Mouse (Mus musculus) B cell, adult 67 days (primary cell): Measurements from ENCODE around the gene Acp5. TPM values are rescaled to one million over a fixed set of nuclear protein-coding genes. Genes with fewer than 3 reads are reported as not detected.

ENCODE experiments used
- total RNA-seq, 2 experiments: library from RNA; stranded (reverse); gene quantifications; 4 replicates each; pipeline ENCODE4 v1.2.4; 2023

The Acp5 gene
- 100 to 1,000 TPM; 205 to 239 TPM for total RNA-seq

DNA sequence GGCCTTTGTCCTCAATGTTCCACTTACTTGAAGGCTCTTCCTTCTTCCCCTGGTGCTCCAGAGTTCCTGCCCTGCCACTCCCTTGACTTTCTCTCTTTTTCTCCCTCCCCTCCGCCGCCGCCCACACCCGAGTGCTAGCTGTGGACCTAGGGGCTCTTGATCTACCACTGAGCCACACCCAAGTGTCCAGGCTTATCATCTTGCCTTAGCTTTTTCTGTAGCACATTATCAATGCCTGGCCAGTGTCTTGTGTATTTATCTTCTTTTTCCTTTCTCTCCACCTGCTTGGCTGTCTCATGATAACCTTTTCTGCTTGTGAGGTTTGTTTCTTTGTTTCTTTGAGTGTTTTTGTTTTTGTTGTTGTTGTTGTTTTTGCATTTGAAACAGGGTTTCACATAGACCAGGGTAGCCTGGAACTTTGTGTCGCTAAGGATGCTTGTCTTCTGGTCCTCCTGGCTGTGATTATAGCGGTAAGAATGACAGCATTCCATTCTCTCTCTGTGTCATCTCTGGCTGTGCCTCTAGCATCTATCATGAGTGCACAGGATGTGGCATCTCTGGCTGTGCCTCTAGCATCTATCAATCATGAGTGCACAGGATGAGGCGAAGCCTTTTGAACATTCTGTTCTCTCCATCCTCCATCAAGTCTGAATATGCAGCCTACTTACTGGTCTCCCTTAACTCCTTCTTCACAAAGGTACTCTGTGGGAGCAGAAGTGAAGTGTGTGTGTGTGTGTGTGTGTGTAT, at the start of gene Acp5:
Gene Acp5 (minus strand): TSS at position 68 of the 747 bp plus-strand sequence.

GRCm38 (mm10) chr9:22156497-22157245, 21.2 kb upstream of the Acp5 start, which contains the start of gene Pigyl:
Gene Pigyl (plus strand): TSS chr9:22156846.

DNA sequence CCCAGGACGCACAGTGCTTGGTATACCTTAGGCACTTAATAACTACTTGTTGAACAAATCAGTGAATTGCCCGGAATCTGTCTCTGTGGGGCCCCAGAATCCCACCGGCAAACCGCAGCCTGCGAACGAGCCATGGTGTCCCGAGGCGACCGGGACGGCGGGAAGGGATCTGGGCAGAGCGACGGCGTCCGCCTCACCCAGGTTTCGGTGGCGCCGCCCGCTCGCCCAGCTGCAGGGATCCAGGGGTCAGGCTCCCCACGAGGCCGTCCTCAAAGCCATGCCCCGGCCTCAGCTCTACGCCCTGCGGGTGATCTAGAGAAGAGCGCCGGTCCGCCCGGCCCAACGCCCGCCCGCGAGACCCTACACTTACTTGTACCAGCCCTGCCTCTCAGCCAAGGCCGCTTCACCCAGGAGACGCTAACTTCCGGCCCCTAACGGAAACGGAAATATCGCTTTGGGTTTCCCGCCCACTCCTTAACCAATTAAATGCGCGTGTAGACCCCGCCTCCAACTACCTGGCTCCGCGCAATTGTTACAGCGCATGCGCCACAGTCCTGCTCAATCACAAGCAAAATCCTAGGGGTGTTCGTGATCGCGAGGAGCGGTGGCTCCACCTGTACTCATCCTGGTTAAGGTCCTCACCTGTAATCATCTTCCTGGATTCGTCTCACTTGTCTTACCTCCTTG, 18.6 kb downstream of the Acp5 start, which contains the start of gene Elof1:
Gene Elof1 (minus strand): TSS at position 433 of the 687 bp plus-strand sequence.

DNA sequence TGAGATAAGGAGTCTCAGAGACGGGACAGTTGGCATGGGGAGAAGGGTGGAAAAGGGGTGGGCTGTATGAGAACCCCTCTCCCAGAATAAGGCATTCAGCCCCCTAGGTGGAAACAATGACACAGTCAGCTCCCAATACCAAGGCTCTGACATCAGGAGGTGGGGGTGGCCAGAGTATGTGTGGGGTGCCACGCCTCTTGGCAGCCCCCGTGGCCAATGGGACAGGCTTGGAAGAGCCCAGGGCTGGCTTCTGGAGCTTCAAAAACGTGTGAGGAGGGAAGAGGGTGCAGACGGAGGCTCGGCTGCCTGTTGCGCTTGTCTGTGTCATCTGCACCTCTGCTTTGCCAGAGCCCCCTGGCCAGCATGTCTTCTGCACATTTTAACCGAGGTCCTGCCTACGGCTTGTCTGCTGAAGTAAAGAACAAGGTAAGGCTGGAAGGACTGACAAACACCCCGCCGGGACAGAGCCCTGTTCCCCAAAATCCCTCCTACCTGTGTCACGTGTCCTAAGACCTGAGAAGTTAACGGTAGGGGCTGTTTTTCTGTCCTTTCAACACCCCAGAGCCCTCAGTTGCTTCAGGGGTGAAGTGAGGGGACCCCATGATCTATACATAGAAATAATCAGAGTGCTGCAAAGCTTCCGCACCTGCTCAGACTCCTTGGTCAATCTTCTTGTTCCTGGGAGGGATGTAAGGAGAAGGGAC, 36.4 kb downstream of the Acp5 start, which contains the start of gene Cnn1:
Gene Cnn1 (plus strand): TSS at position 224 of the 704 bp plus-strand sequence.

DNA sequence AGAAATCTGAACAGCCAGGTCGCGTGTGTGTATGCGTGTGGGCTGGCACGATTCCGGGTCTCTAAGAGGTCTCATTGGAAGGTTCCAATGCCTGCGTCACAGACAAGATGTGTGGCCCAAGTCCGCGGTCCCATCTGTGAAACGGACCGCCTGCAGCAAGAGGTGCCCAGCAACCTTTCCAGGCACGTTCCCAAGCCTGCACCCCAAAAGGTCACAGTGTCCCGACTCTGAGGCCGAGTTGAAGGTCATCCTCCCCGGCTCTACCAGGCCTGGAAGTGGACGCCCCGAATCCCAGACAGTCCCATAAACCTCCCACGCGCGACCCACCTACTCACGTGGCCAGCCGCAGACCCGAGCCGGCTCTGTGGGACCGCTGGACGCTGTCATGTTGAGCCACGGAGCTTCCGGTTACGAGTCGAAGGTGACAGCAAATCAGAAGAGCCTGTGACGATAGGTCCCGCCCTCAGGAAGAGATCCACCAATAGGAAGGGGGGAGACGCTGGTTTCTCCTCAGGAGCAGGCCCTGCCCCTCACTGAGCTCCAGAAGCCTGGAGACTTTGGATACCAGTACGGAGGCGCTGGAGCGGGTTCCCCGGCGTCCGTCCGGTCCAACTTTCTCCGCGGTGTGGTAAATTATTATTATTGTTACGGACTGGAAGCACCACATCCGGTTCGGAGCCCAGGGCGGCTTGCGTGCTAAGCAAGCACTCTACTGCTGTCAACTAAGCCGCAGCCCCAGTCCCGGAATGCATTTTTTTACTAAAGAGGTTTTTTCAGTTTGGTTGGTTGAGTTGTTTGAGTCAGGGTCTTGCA, 50.3 kb downstream of the Acp5 start, which contains the start of gene Ecsit:
Gene Ecsit (minus strand): TSS at position 417 of the 813 bp plus-strand sequence.

Other genes starting within 250 kb of the Acp5 start
- gene Rab3d, start 217.5 kb downstream of the Acp5 start, total RNA-seq = 1 to 10 TPM; 2.8 to 4.7 TPM
- not detected for gene Ccdc159, start 208.2 kb downstream of the Acp5 start, total RNA-seq
- under 1 TPM in 1 of 2 experiments, not detected in 1; 0.87 TPM for gene Tmem205, start 208.2 kb downstream of the Acp5 start, total RNA-seq
- 1 to 10 TPM in 1 of 2 experiments, under 1 TPM in 1; 0.87 to 1.6 TPM for gene Plppr2, start 198.7 kb downstream of the Acp5 start, total RNA-seq
- gene Swsap1, start 180.0 kb downstream of the Acp5 start, total RNA-seq = 10 to 100 TPM; 10.2 to 12.1 TPM
- gene Epor, start 172.2 kb downstream of the Acp5 start, total RNA-seq = under 1 TPM in 1 of 2 experiments, not detected in 1; 0.49 TPM
- gene Rgl3, start 146.3 kb downstream of the Acp5 start, total RNA-seq = not detected
- not detected for gene Ccdc151, start 133.1 kb downstream of the Acp5 start, total RNA-seq
- gene Prkcsh, start 132.9 kb downstream of the Acp5 start, total RNA-seq = 10 to 100 TPM; 68.4 to 71.0 TPM
- gene Elavl3, start 83.7 kb downstream of the Acp5 start, total RNA-seq = not detected
- not detected for gene Gm49318, start 64.5 kb downstream of the Acp5 start, total RNA-seq
- gene Zfp653, start 64.3 kb downstream of the Acp5 start, total RNA-seq = 10 to 100 TPM; 33.3 to 36.1 TPM
- gene Ecsit, start 50.3 kb downstream of the Acp5 start, total RNA-seq = 10 to 100 TPM; 22.1 to 27.1 TPM
- gene Cnn1, start 36.5 kb downstream of the Acp5 start, total RNA-seq = not detected
- gene Elof1, start 18.5 kb downstream of the Acp5 start, total RNA-seq = 10 to 100 TPM; 41.6 to 49.2 TPM
- 10 to 100 TPM in 1 of 2 experiments, 1 to 10 TPM in 1; 9.0 to 12.4 TPM for gene Pigyl, start 21.1 kb upstream of the Acp5 start, total RNA-seq
- not detected for gene Zfp872, start 52.4 kb upstream of the Acp5 start, total RNA-seq
- gene Zfp809, start 90.0 kb upstream of the Acp5 start, total RNA-seq = 10 to 100 TPM; 39.3 to 41.9 TPM
- gene Zfp599, start 124.2 kb upstream of the Acp5 start, total RNA-seq = 1 to 10 TPM; 2.1 to 3.4 TPM
- gene Zfp810, start 171.9 kb upstream of the Acp5 start, total RNA-seq = 10 to 100 TPM; 15.6 to 21.3 TPM